Mouse (Mus musculus) kidney, adult 2 months (tissue): ENCODE measurements around the gene Tenm4. TPM values are rescaled to one million over a fixed set of nuclear protein-coding genes. Genes with fewer than 3 reads are reported as not detected.

Experiments
- DNase-seq: peaks from one replicate; pipeline ENCODE4 v3.0.0; 2021
- H3K27ac ChIP-seq: fragments of 200-500 bp; 2 replicates; pipeline ENCODE4 v1.5.1; 2012; ENCODE audit warnings: low read depth, low read length, control low read depth, inconsistent platforms; ENCODE audit not compliant: insufficient read depth
- H3K27me3 ChIP-seq: fragments of 200-500 bp; replicated peaks from 2 replicates; pipeline ENCODE4 v1.6.1; 2012; ENCODE audit warnings: mild to moderate bottlenecking, moderate library complexity, low read length, inconsistent platforms; ENCODE audit not compliant: control insufficient read depth, insufficient read depth
- H3K36me3 ChIP-seq: fragments of 200-500 bp; 2 replicates; pipeline ENCODE4 v1.6.1; 2012; ENCODE audit warnings: mild to moderate bottlenecking, moderate library complexity, low read length, inconsistent platforms; ENCODE audit not compliant: control insufficient read depth, insufficient read depth
- H3K4me1 ChIP-seq: fragments of 200-500 bp; 2 replicates; pipeline ENCODE4 v1.6.1; 2011; ENCODE audit warnings: low read length; ENCODE audit not compliant: control insufficient read depth, insufficient read depth
- H3K4me3 ChIP-seq: fragments of 200-500 bp; 2 replicates; pipeline ENCODE4 v1.5.1; 2011; ENCODE audit warnings: mild to moderate bottlenecking, low read depth, low read length, control low read depth; ENCODE audit not compliant: insufficient read depth
- CTCF ChIP-seq: fragments of 200-500 bp; conservative IDR thresholded peaks from 2 replicates; pipeline ENCODE4 v1.5.1; 2011; ENCODE audit warnings: low read depth, mild to moderate bottlenecking, control low read depth, low read length, moderate library complexity, mixed read lengths; ENCODE audit not compliant: insufficient read depth, insufficient read length
- POLR2A ChIP-seq: fragments of 200-500 bp; IDR thresholded peaks from one replicate; pipeline ENCODE4 v1.6.1; 2011; ENCODE audit warnings: low read depth, low read length, control low read depth
- WGBS: fragments of 180-500 bp; shearing (Covaris S2); methylation state at CpG from one replicate; pipeline ENCODE4 v1.1.7; 2018; 5-methylcytosine and 5-hydroxymethylcytosine counted together
- polyA plus RNA-seq: library from polyadenylated mRNA; depleted of rRNA; stranded (reverse); fragments of >200 nt; gene quantifications from 2 replicates; pipeline ENCODE4 v1.2.3, GENCODE M21; 2012

The Tenm4 gene
- polyA plus RNA-seq, 1 experiment = 3.3 TPM

GRCm38 (mm10) chr7:96785808-96786207, 614.8 kb downstream of the Tenm4 start:
- WGBS = 53% methylated on average over 9 of the region's 9 CpGs

GRCm38 (mm10) chr7:96786262-96787044, 615.4 kb downstream of the Tenm4 start:
- 76% methylated on average over 5 of the region's 5 CpGs for WGBS
- Histone ChIP-seq H3K4me3 (no peak overlapping the region), H3K27ac (no peak overlapping the region), H3K27me3 (no peaks in the 10 kb centered on the region), H3K36me3 (no peaks in the 10 kb centered on the region), H3K4me1 (no peaks in the 10 kb centered on the region)
- no peak for DNase-seq
- no peak for TF ChIP-seq POLR2A
- TF ChIP-seq CTCF = no peak

More at GRCm38 (mm10) chr7:96785808-96786207, 614.8 kb downstream of the Tenm4 start:
- DNase-seq = no peak
- Histone ChIP-seq H3K36me3 (no peaks in the 10 kb centered on the region), H3K4me3 (no peak overlapping the region), H3K4me1 (no peaks in the 10 kb centered on the region), H3K27ac (no peak overlapping the region), H3K27me3 (no peaks in the 10 kb centered on the region)
- TF ChIP-seq CTCF (no peak), POLR2A (no peak)

GRCm38 (mm10) chr7:96788135-96788534, 617.1 kb downstream of the Tenm4 start:
- H3K4me1 ChIP-seq = no peaks in the 10 kb centered on the region
- H3K27me3 ChIP-seq = no peaks in the 10 kb centered on the region
- no peak overlapping the region for H3K4me3 ChIP-seq
- H3K27ac ChIP-seq = no peak overlapping the region
- DNase-seq = no peak
- 63% methylated on average over 4 of the region's 4 CpGs for WGBS
- no peaks in the 10 kb centered on the region for H3K36me3 ChIP-seq
- TF ChIP-seq POLR2A = no peak

GRCm38 (mm10) chr7:96790326-96790725, 619.3 kb downstream of the Tenm4 start:
- WGBS = 63% methylated on average over 2 of the region's 2 CpGs
- H3K27ac ChIP-seq = no peak overlapping the region
- DNase-seq = no peak
- no peaks in the 10 kb centered on the region for H3K27me3 ChIP-seq
- no peaks in the 10 kb centered on the region for H3K36me3 ChIP-seq
- H3K4me1 ChIP-seq = no peaks in the 10 kb centered on the region
- TF ChIP-seq CTCF (no peak), POLR2A (no peak)
- H3K4me3 ChIP-seq = no peak overlapping the region

GRCm38 (mm10) chr7:96792456-96793229, 621.6 kb downstream of the Tenm4 start:
- H3K4me1 ChIP-seq = peaks cover 17% of the 10 kb centered on the region; the same call in 1 of the 2 replicates
- DNase-seq = no peak
- H3K27me3 ChIP-seq = no peaks in the 10 kb centered on the region
- H3K4me3 ChIP-seq = no peak overlapping the region
- no peaks in the 10 kb centered on the region for H3K36me3 ChIP-seq
- 69% methylated on average over 8 of the region's 8 CpGs for WGBS
- no peak for TF ChIP-seq POLR2A
- TF ChIP-seq CTCF = no peak
- no peak overlapping the region for H3K27ac ChIP-seq

- TF ChIP-seq POLR2A (no peak), CTCF (no peak)
- no peaks in the 10 kb centered on the region for H3K27me3 ChIP-seq
- DNase-seq = peak; percentile 94
- no peaks in the 10 kb centered on the region for H3K36me3 ChIP-seq
- WGBS = 17% methylated on average over 9 of the region's 9 CpGs
- H3K4me1 ChIP-seq = peaks cover 17% of the 10 kb centered on the region; the same call in 1 of the 2 replicates
- peak overlapping the region; percentile 56 for H3K27ac ChIP-seq
- no peak overlapping the region for H3K4me3 ChIP-seq
Observed at GRCm38 (mm10) chr7:96796033-96796741, 625.1 kb downstream of the Tenm4 start.
